Mouse (Mus musculus): ENCODE data around the gene Pde4c. TPM values are rescaled to one million over a fixed set of nuclear protein-coding genes. Genes with fewer than 3 reads are reported as not detected.

The Pde4c gene
- polyA plus RNA-seq, 2 experiments = 0.38 TPM; not detected in 1

DNA sequence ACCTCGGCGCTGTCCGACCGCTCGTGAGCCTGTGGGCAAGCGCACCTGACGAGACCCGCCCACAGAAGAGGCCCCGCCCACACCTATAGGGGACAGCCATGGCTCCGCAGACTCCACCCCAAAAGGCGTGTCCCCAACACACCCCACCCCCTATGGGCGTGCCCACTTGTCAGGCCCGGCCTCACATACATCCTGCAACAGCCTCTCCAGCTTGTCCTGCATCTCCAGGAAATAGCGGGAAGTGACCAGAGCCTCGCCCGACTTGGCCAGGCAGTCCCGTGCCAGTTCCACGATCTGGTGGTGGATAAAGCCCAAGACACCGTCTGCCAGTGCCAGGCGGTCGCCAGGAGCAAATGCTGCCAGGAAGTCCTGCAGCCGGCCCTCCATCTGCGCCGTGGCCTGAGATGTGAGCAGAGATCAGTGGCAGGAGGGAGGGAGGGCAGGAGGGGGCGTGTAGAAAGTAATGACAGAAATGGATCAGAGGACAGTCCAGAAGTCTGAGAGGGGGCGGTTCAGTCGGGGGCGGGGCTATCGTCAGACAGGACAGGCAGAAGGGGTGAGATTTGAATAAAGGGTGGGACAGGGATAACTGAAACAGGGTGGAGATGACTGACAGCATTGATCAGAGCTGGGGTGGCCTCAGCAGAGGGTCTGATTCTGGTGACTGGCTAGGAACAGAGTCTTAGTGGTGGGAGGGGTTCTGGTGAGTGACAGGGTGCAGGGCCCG is 64.6 kb downstream of the Pde4c start:
- WGBS = 25% methylated on average over 26 of the region's 30 CpGs
- no peak overlapping the region for H3K27ac ChIP-seq (replicated peaks; ENCODE audit: low read depth, low read length)
- peaks cover 58% of the 10 kb centered on the region for H3K36me3 ChIP-seq (ENCODE audit: control insufficient read depth, insufficient read depth, low read length)
- H3K4me2 ChIP-seq (replicated peaks; ENCODE audit: low read depth, low read length, severe bottlenecking) = no peak overlapping the region
- H3K9me3 ChIP-seq (ENCODE audit: control insufficient read depth, low read length) = no peaks in the 10 kb centered on the region
- no peak overlapping the region for H3K4me3 ChIP-seq (replicated peaks; ENCODE audit: low read length)
- no peaks in the 10 kb centered on the region for H3K27me3 ChIP-seq (ENCODE audit: control insufficient read depth, insufficient read depth, low read length)
- H3K9ac ChIP-seq (ENCODE audit: low read depth, low read length, severe bottlenecking) = no peak overlapping the region
- peaks cover 22% of the 10 kb centered on the region for H3K4me1 ChIP-seq (ENCODE audit: control insufficient read depth, insufficient read depth, low read length)
- no peak for DNase-seq (ENCODE audit: low spot score)
- no peak for TF ChIP-seq POLR2A (IDR thresholded peaks at IDR 0.05; ENCODE audit: borderline replicate concordance, extremely low read depth, insufficient read depth, insufficient read length)
- no peak for ATAC-seq (ENCODE audit: low FRiP score, low read depth)

DNA sequence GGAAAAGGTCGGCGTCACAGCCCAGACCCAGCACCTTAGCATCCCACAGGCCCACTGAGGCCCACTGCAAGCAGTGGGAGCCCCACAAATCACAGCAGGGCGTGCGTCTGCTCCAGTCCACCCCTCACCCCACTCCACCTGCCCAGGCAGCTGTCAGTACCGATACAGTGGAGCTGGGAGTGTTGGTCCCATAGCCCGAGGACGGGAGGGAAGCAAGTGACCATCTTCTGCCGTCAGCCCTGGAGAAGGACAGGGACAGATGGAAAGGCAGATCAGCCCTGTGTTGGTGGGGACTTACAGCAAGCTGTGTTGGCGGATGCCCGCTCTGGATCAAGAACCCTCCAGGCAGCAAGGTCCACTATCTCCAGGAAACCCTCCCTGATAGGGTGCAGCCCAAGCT is 65.5 kb downstream of the Pde4c start:
- no peaks in the 10 kb centered on the region for H3K27me3 ChIP-seq (ENCODE audit: control insufficient read depth, insufficient read depth, low read length)
- WGBS = 80% methylated on average over 10 of the region's 10 CpGs
- H3K9ac ChIP-seq (ENCODE audit: low read depth, low read length, severe bottlenecking) = no peak overlapping the region; the same call in 1 of the 2 replicates
- H3K9me3 ChIP-seq (ENCODE audit: control insufficient read depth, low read length) = no peaks in the 10 kb centered on the region
- no peak for ATAC-seq (ENCODE audit: low FRiP score, low read depth)
- H3K4me2 ChIP-seq (replicated peaks; ENCODE audit: low read depth, low read length, severe bottlenecking) = no peak overlapping the region
- peaks cover 48% of the 10 kb centered on the region for H3K36me3 ChIP-seq (ENCODE audit: control insufficient read depth, insufficient read depth, low read length)
- no peak for TF ChIP-seq POLR2A (IDR thresholded peaks at IDR 0.05; ENCODE audit: borderline replicate concordance, extremely low read depth, insufficient read depth, insufficient read length)
- DNase-seq (ENCODE audit: low spot score) = no peak
- peaks cover 23% of the 10 kb centered on the region for H3K4me1 ChIP-seq (ENCODE audit: control insufficient read depth, insufficient read depth, low read length)
- H3K4me3 ChIP-seq (replicated peaks; ENCODE audit: low read length) = no peak overlapping the region
- H3K27ac ChIP-seq (replicated peaks; ENCODE audit: low read depth, low read length) = no peak overlapping the region

DNA sequence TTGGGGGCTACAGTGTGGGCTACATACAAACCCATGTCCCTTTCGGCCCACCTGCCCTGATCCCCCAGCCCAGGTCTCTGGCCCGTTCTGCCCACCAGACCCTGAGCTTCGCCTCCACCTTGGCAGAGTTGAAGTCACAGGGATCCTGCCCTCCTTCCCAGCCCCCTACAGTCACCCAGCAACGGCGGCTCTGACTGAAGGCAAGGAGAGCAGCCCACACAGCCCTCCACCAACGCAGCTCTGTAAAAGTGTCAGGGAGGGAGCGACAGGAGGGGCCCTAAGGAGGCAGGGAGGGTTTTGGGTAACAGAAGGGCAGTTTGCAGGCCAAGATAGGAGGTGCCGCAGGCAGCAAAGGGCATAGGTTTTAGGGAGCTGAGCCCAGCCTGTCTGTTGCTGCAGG is 67.3 kb downstream of the Pde4c start:
- H3K9ac ChIP-seq (ENCODE audit: low read depth, low read length, severe bottlenecking) = peak overlapping the region; percentile 82
- ATAC-seq (ENCODE audit: low FRiP score, low read depth) (no peak), DNase-seq (ENCODE audit: low spot score) (no peak)
- peaks cover 23% of the 10 kb centered on the region for H3K4me1 ChIP-seq (ENCODE audit: control insufficient read depth, insufficient read depth, low read length)
- WGBS = 58% methylated on average over 8 of the region's 8 CpGs
- no peaks in the 10 kb centered on the region for H3K9me3 ChIP-seq (ENCODE audit: control insufficient read depth, low read length)
- TF ChIP-seq POLR2A (IDR thresholded peaks at IDR 0.05; ENCODE audit: borderline replicate concordance, extremely low read depth, insufficient read depth, insufficient read length) = no peak
- peak overlapping the region; percentile 74; the same call in 1 of the 2 replicates for H3K4me3 ChIP-seq (replicated peaks; ENCODE audit: low read length)
- peaks cover 36% of the 10 kb centered on the region for H3K36me3 ChIP-seq (ENCODE audit: control insufficient read depth, insufficient read depth, low read length)
- no peak overlapping the region for H3K27ac ChIP-seq (replicated peaks; ENCODE audit: low read depth, low read length)
- H3K27me3 ChIP-seq (ENCODE audit: control insufficient read depth, insufficient read depth, low read length) = no peaks in the 10 kb centered on the region
- peak overlapping the region; percentile 85 for H3K4me2 ChIP-seq (replicated peaks; ENCODE audit: low read depth, low read length, severe bottlenecking)

DNA sequence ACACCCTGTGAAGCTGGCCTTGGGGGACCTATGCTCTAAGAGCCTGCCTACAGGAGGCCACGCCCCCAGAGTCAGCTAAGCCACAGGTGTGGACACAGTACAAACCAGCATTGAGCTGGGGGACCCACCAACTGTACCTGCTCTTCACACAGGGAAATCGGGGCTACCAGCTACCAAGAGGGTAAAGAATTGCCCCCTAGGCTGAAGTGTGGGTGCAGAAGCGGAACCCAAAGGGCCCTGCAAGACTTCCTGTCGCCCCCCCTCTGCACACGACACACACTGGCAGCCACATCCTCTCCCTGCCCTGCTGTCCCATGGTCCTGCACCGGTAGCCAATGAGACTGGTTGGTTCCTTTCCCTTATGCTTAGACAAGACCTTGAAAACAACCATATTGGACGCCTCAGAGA is 67.8 kb downstream of the Pde4c start:
- DNase-seq (ENCODE audit: low spot score) (no peak), ATAC-seq (ENCODE audit: low FRiP score, low read depth) (no peak)
- H3K4me1 ChIP-seq (ENCODE audit: control insufficient read depth, insufficient read depth, low read length) = peaks cover 23% of the 10 kb centered on the region
- peak overlapping the region; percentile 74 for H3K4me3 ChIP-seq (replicated peaks; ENCODE audit: low read length)
- H3K9me3 ChIP-seq (ENCODE audit: control insufficient read depth, low read length) = no peaks in the 10 kb centered on the region
- peak overlapping the region; percentile 82 for H3K9ac ChIP-seq (ENCODE audit: low read depth, low read length, severe bottlenecking)
- no peak for TF ChIP-seq POLR2A (IDR thresholded peaks at IDR 0.05; ENCODE audit: borderline replicate concordance, extremely low read depth, insufficient read depth, insufficient read length)
- WGBS = 77% methylated on average over 7 of the region's 7 CpGs
- peaks cover 31% of the 10 kb centered on the region for H3K36me3 ChIP-seq (ENCODE audit: control insufficient read depth, insufficient read depth, low read length)
- peak overlapping the region; percentile 85 for H3K4me2 ChIP-seq (replicated peaks; ENCODE audit: low read depth, low read length, severe bottlenecking)
- no peaks in the 10 kb centered on the region for H3K27me3 ChIP-seq (ENCODE audit: control insufficient read depth, insufficient read depth, low read length)
- H3K27ac ChIP-seq (replicated peaks; ENCODE audit: low read depth, low read length) = no peak overlapping the region

- ATAC-seq (ENCODE audit: low FRiP score, low read depth) = peak; percentile 85
- Histone ChIP-seq H3K9ac (ENCODE audit: low read depth, low read length, severe bottlenecking) (peak overlapping the region; percentile 82), H3K4me1 (ENCODE audit: control insufficient read depth, insufficient read depth, low read length) (peaks cover 23% of the 10 kb centered on the region), H3K4me3 (replicated peaks; ENCODE audit: low read length) (peak overlapping the region; percentile 74), H3K4me2 (replicated peaks; ENCODE audit: low read depth, low read length, severe bottlenecking) (peak overlapping the region; percentile 85), H3K27ac (replicated peaks; ENCODE audit: low read depth, low read length) (peak overlapping the region; percentile 85), H3K9me3 (ENCODE audit: control insufficient read depth, low read length) (no peaks in the 10 kb centered on the region), H3K36me3 (ENCODE audit: control insufficient read depth, insufficient read depth, low read length) (peaks cover 23% of the 10 kb centered on the region), H3K27me3 (ENCODE audit: control insufficient read depth, insufficient read depth, low read length) (no peaks in the 10 kb centered on the region)
- WGBS = 5% methylated on average over 57 of the region's 58 CpGs
- peak; percentile 81; the same call in 1 of the 2 replicates for TF ChIP-seq POLR2A (IDR thresholded peaks at IDR 0.05; ENCODE audit: borderline replicate concordance, extremely low read depth, insufficient read depth, insufficient read length)
- peak; percentile 96 for DNase-seq (ENCODE audit: low spot score)
These were observed 68.6 kb downstream of the Pde4c start for GRCm38 (mm10) chr8:70791975-70792691.

Data from limb, embryonic 14.5 days (tissue).